In genomic region chr1:167620206-167620795, GRCm38 (mm10) we compare ENCODE assay signal across 31 mouse cellular contexts. TPM values are rescaled to one million over a fixed set of nuclear protein-coding genes. Genes with fewer than 3 reads are reported as not detected.
DNase-seq lines count a peak whose midpoint lies in the region; ATAC-seq lines count a peak whose summit lies in the region.
"Had no signal": no experiment of that assay in that cellular context is flagged by ENCODE, and none has a peak within 500 bp of the region (broad histone marks: within the 10 kb centered on the region; RNA-seq: fewer than 3 reads in every experiment).

No protein-coding gene starts in this region.

- H3K36me3 ChIP-seq in heart, embryonic 10.5 days: no peaks in the 10 kb centered on the region
- no peaks in the 10 kb centered on the region for H3K36me3 ChIP-seq in lung, embryonic 16.5 days (ENCODE audit: control insufficient read depth, insufficient read depth, low read length)
- no peaks in the 10 kb centered on the region for H3K36me3 ChIP-seq in hindbrain, embryonic 12.5 days
- H3K36me3 ChIP-seq: heart, embryonic 13.5 days; hindbrain, embryonic 10.5 days; limb, embryonic 12.5 days; liver, embryonic 12.5 days; midbrain, embryonic 13.5 days had no signal

- no peak overlapping the region for H3K4me3 ChIP-seq in heart, embryonic 10.5 days
- no peak overlapping the region for H3K4me3 ChIP-seq in lung, embryonic 16.5 days (ENCODE audit: low read length)
- no peak overlapping the region for H3K4me3 ChIP-seq in hindbrain, embryonic 12.5 days
- H3K4me3 ChIP-seq: heart, embryonic 13.5 days; hindbrain, embryonic 10.5 days; layer of hippocampus, adult 2 months; left cerebral cortex, adult 2 months; limb, embryonic 12.5 days; liver, embryonic 12.5 days; midbrain, embryonic 13.5 days had no signal

- ATAC-seq in lung, embryonic 16.5 days (ENCODE audit: low read depth): 0 out of 2 replicates have a peak, but pooled peaks have one; percentile 24
- no peak for ATAC-seq in hindbrain, embryonic 12.5 days (ENCODE audit: low FRiP score)
- ATAC-seq: CD4-positive, CD25-positive, alpha-beta regulatory T cell, adult 4 months; forebrain, embryonic 16.5 days; intestine, postnatal 0 days; liver, embryonic 12.5 days; liver, postnatal 0 days; lung, postnatal 0 days; midbrain, embryonic 13.5 days had no signal

- no peak overlapping the region for H3K4me2 ChIP-seq in lung, embryonic 16.5 days (ENCODE audit: low read depth, low read length)
- H3K4me2 ChIP-seq in hindbrain, embryonic 12.5 days (replicated peaks): no peak overlapping the region
- H3K4me2 ChIP-seq: heart, embryonic 13.5 days; limb, embryonic 12.5 days; liver, embryonic 12.5 days; midbrain, embryonic 13.5 days had no signal

- 0 out of 2 replicates have a peak, but pooled peaks cover 4% of the 10 kb centered on the region for H3K27me3 ChIP-seq in heart, embryonic 10.5 days (ENCODE audit: insufficient read depth, poor library complexity, severe bottlenecking)
- H3K27me3 ChIP-seq in lung, embryonic 16.5 days (ENCODE audit: control insufficient read depth, insufficient read depth, low read depth, low read length): peaks cover 7% of the 10 kb centered on the region
- H3K27me3 ChIP-seq in hindbrain, embryonic 12.5 days: no peaks in the 10 kb centered on the region
- H3K27me3 ChIP-seq: midbrain, embryonic 13.5 days had no signal

- WGBS in heart, embryonic 10.5 days: 59% methylated on average over 15 of the region's 15 CpGs
- 53% methylated on average over 15 of the region's 15 CpGs for WGBS in lung, embryonic 16.5 days
- 62% methylated on average over 15 of the region's 15 CpGs for WGBS in hindbrain, embryonic 12.5 days

- peaks cover 13% of the 10 kb centered on the region for H3K4me1 ChIP-seq in heart, embryonic 10.5 days
- H3K4me1 ChIP-seq in lung, embryonic 16.5 days (replicated peaks; ENCODE audit: control insufficient read depth, insufficient read depth, low read length): peaks cover 6% of the 10 kb centered on the region; the same call in 1 of the 2 replicates
- no peaks in the 10 kb centered on the region for H3K4me1 ChIP-seq in hindbrain, embryonic 12.5 days
- H3K4me1 ChIP-seq: limb, embryonic 12.5 days; liver, embryonic 12.5 days; midbrain, embryonic 13.5 days had no signal

- peak; percentile 22 to 25 for DNase-seq in heart, adult 18-20 months
- DNase-seq in heart, embryonic 10.5 days (ENCODE audit: low spot score): no peak
- no peak for DNase-seq in lung, postnatal 14 days
- DNase-seq in R1 (ENCODE audit: low read depth, low spot score): peak; percentile 49
- DNase-seq in thymus, adult 18-20 months: no peak
- DNase-seq: adrenal gland, postnatal 25 days; cerebellum, adult 18-20 months; cerebellum, postnatal 10 days; gastrocnemius, postnatal 10 days; heart, adult 11 months; heart, postnatal 14 days; kidney, adult 9 months; kidney, postnatal 25 days; liver, postnatal 0 days; spleen, adult 18-20 months; thymus, postnatal 36 days had no signal

- no peaks in the 10 kb centered on the region for H3K9me3 ChIP-seq in heart, embryonic 10.5 days
- H3K9me3 ChIP-seq in lung, embryonic 16.5 days (ENCODE audit: control insufficient read depth, low read length): no peaks in the 10 kb centered on the region
- no peaks in the 10 kb centered on the region for H3K9me3 ChIP-seq in hindbrain, embryonic 12.5 days (replicated peaks)
- H3K9me3 ChIP-seq: heart, embryonic 13.5 days; hindbrain, embryonic 10.5 days; limb, embryonic 12.5 days; liver, embryonic 12.5 days; midbrain, embryonic 13.5 days had no signal

- H3K9ac ChIP-seq in lung, embryonic 16.5 days (ENCODE audit: low read length): no peak overlapping the region
- H3K9ac ChIP-seq in hindbrain, embryonic 12.5 days: no peak overlapping the region
- H3K9ac ChIP-seq: heart, embryonic 13.5 days; limb, embryonic 12.5 days; liver, embryonic 12.5 days; liver, postnatal 0 days; midbrain, embryonic 13.5 days had no signal

- H3K27ac ChIP-seq in heart, embryonic 10.5 days: no peak overlapping the region
- H3K27ac ChIP-seq in lung, embryonic 16.5 days (ENCODE audit: low read length): no peak overlapping the region
- no peak overlapping the region for H3K27ac ChIP-seq in hindbrain, embryonic 12.5 days
- H3K27ac ChIP-seq: heart, embryonic 13.5 days; hindbrain, embryonic 10.5 days; layer of hippocampus, adult 2 months; left cerebral cortex, adult 2 months; limb, embryonic 12.5 days; liver, embryonic 12.5 days; macrophage; midbrain, embryonic 13.5 days had no signal

RNA-seq across cellular contexts. Expression of gene Rxrg, which starts 22.1 kb away (rescaled TPM):
- 10 to 100 TPM; 69.1 to 81.9 TPM for total RNA-seq in heart, adult 18-20 months (2021)
- 2.0 and 3.5 TPM in 2 replicates for polyA plus RNA-seq in heart, embryonic 10.5 days (2016; fragmentation: Nextera tagmentation; extraction: Ambion mirVana)
- polyA plus RNA-seq in lung, embryonic 16.5 days (2015; fragmentation: Nextera tagmentation; extraction: Ambion mirVana): 0.67 and 0.91 TPM in 2 replicates
- polyA plus RNA-seq in hindbrain, embryonic 12.5 days (2016; fragmentation: Nextera tagmentation; extraction: Ambion mirVana): 8.0 and 8.3 TPM in 2 replicates
- total RNA-seq: MEL had no signal
- polyA plus RNA-seq: CD4-positive, CD25-positive, alpha-beta regulatory T cell, adult 4 months; macrophage had no signal

Comparison
In these comparisons a context has a peak if more than half of its experiments do, and no peak if none do; other contexts are left out.
1. DNase-seq: peak in heart, adult 18-20 months (2 of 2) and R1 (single experiment); none in heart, embryonic 10.5 days (single experiment), lung, postnatal 14 days (single experiment) and thymus, adult 18-20 months (0 of 2).